Comparison of ENCODE assay signal across 8 mouse cellular contexts in the genomic region with DNA sequence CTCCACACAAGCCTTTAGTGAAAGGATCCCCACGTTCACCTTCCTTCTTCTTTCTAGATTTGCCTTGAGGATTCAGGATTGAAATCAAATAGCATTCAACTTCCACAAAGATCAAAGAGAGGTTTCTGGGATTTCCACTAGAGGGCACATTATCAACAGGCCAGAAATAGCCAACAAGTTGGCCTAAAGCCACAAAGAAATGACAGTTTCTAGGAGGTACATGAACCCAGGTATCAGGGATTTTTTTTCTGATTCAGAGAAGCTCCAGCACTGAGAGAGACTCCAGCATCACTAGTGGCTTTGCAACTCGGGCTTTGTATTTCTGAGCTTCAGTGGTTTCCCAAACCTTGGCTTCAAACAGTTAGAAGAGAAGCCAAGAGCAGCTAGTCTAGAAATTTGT.
DNase-seq lines count a peak whose midpoint lies in the region; ATAC-seq and TF ChIP-seq lines count a peak whose summit lies in the region.

No protein-coding gene starts in this region.

- no peak overlapping the region for H3K9ac ChIP-seq in liver, postnatal 0 days (replicated peaks)
- no peak overlapping the region for H3K9ac ChIP-seq in liver, embryonic 11.5 days (ENCODE audit: low read depth, low read length)

- peak; percentile 55 for ATAC-seq in frontal cortex, adult (ENCODE audit: low TSS enrichment)
- ATAC-seq in liver, postnatal 0 days, result no peak
- no peak for ATAC-seq in liver, embryonic 11.5 days (replicated peaks; ENCODE audit: low FRiP score)

- H3K36me3 ChIP-seq in liver, postnatal 0 days (replicated peaks; ENCODE audit: insufficient read depth, low read length), result no peaks in the 10 kb centered on the region
- H3K36me3 ChIP-seq in liver, embryonic 11.5 days (ENCODE audit: control insufficient read depth, insufficient read depth, low read length), result no peaks in the 10 kb centered on the region

- no peak overlapping the region for H3K4me2 ChIP-seq in liver, postnatal 0 days (ENCODE audit: low read depth, low read length)
- H3K4me2 ChIP-seq in liver, embryonic 11.5 days, result no peak overlapping the region

- no peak for TF ChIP-seq EP300 in liver, postnatal 0 days (IDR thresholded peaks at IDR 0.05; ENCODE audit: low read depth)

- no peaks in the 10 kb centered on the region for H3K4me1 ChIP-seq in liver, postnatal 0 days (ENCODE audit: insufficient read depth)
- H3K4me1 ChIP-seq in liver, embryonic 11.5 days (replicated peaks; ENCODE audit: control insufficient read depth, insufficient read depth, low read length), result no peaks in the 10 kb centered on the region

- no peak overlapping the region for H3K27ac ChIP-seq in liver, postnatal 0 days (ENCODE audit: low read depth)
- H3K27ac ChIP-seq in liver, embryonic 11.5 days (ENCODE audit: low read depth, low read length), result no peak overlapping the region

- peak; percentile 67 for TF ChIP-seq CTCF in liver, postnatal 0 days (IDR thresholded peaks at IDR 0.05; ENCODE audit: low read depth)

- WGBS in liver, postnatal 0 days (ENCODE audit: insufficient replicate concordance), result 25% methylated on average over 2 of the region's 2 CpGs
- 26% methylated on average over 2 of the region's 2 CpGs for WGBS in liver, embryonic 11.5 days

- H3K9me3 ChIP-seq in liver, postnatal 0 days (ENCODE audit: low read length), result no peaks in the 10 kb centered on the region
- H3K9me3 ChIP-seq in liver, embryonic 11.5 days (ENCODE audit: control insufficient read depth, low read length), result no peaks in the 10 kb centered on the region

- DNase-seq in frontal cortex, postnatal 10 days (ENCODE audit: low spot score in 2 of 2), result no peak
- DNase-seq in liver, postnatal 0 days, result no peak
- DNase-seq in liver, embryonic 11.5 days (ENCODE audit: low spot score), result no peak
- DNase-seq in c-Kit-positive CD71-positive TER-119-negative erythroid progenitor cells, embryonic 14.5 days (ENCODE audit: low read depth), result peak; percentile 7
- DNase-seq in naive thymus-derived CD4-positive, alpha-beta T cell, adult 2 months (ENCODE audit: low read depth), result peak; percentile 72
- DNase-seq in spleen, postnatal 14 days (ENCODE audit: low spot score in 2 of 2), result no peak
- no peak for DNase-seq in frontal cortex, postnatal 25 days (ENCODE audit: low spot score in 2 of 2)

- no peaks in the 10 kb centered on the region for H3K27me3 ChIP-seq in liver, postnatal 0 days (ENCODE audit: insufficient read depth, low read length)
- no peaks in the 10 kb centered on the region for H3K27me3 ChIP-seq in liver, embryonic 11.5 days (replicated peaks; ENCODE audit: control insufficient read depth, insufficient read depth, low read length)

- no peak overlapping the region for H3K4me3 ChIP-seq in liver, postnatal 0 days (ENCODE audit: low read depth, low read length)
- H3K4me3 ChIP-seq in liver, embryonic 11.5 days (ENCODE audit: low read depth, low read length), result no peak overlapping the region

Comparison
In these comparisons a context has a peak if more than half of its experiments do, and no peak if none do; other contexts are left out.
1. DNase-seq: peak in c-Kit-positive CD71-positive TER-119-negative erythroid progenitor cells, embryonic 14.5 days (single experiment) and naive thymus-derived CD4-positive, alpha-beta T cell, adult 2 months (single experiment); none in frontal cortex, postnatal 10 days (0 of 2), liver, postnatal 0 days (single experiment), liver, embryonic 11.5 days (single experiment), spleen, postnatal 14 days (0 of 2) and frontal cortex, postnatal 25 days (0 of 2).